Mouse (Mus musculus) forebrain, embryonic 11.5 days (tissue): ENCODE results near the gene Ncapg. TPM values are rescaled to one million over a fixed set of nuclear protein-coding genes. Genes with fewer than 3 reads are reported as not detected.

Source experiments
- ATAC-seq: fragments of 200-750 bp; cut with Nextera tagmentation; replicated peaks from 2 replicates; pipeline ENCODE4 v1.8.0; 2017; ENCODE audit warnings: moderate TSS enrichment; ENCODE audit not compliant: low FRiP score
- DNase-seq: peaks from one replicate; pipeline ENCODE4 v3.0.0-alpha.2; 2017; ENCODE audit warnings: low spot score
- H3K27ac ChIP-seq: fragments of 300-500 bp; sonication (generic); 2 replicates; pipeline ENCODE4 v1.5.1; 2014; ENCODE audit warnings: low read depth, low read length
- H3K27me3 ChIP-seq: fragments of 300-500 bp; sonication (generic); 2 replicates; pipeline ENCODE4 v1.6.1; 2014; ENCODE audit warnings: mild to moderate bottlenecking, low read length, mixed read lengths; ENCODE audit not compliant: control insufficient read depth, insufficient read depth
- H3K36me3 ChIP-seq: fragments of 300-500 bp; sonication (generic); 2 replicates; pipeline ENCODE4 v1.6.1; 2014; ENCODE audit warnings: mild to moderate bottlenecking, low read length, moderate library complexity, mixed read lengths; ENCODE audit not compliant: control insufficient read depth, insufficient read depth
- H3K4me1 ChIP-seq: fragments of 300-500 bp; sonication (generic); replicated peaks from 2 replicates; pipeline ENCODE4 v1.6.1; 2014; ENCODE audit warnings: low read length, mixed read lengths; ENCODE audit not compliant: control insufficient read depth, insufficient read depth
- H3K4me2 ChIP-seq: fragments of 300-500 bp; sonication (generic); 2 replicates; pipeline ENCODE4 v1.6.1; 2014; ENCODE audit warnings: low read depth, mild to moderate bottlenecking, low read length, moderate library complexity, mixed read lengths; ENCODE audit not compliant: severe bottlenecking
- H3K4me3 ChIP-seq: fragments of 300-500 bp; sonication (generic); 2 replicates; pipeline ENCODE4 v1.5.1; 2014; ENCODE audit warnings: low read depth, low read length
- H3K9ac ChIP-seq: fragments of 300-500 bp; sonication (generic); 2 replicates; pipeline ENCODE4 v1.6.1; 2014; ENCODE audit warnings: low read length
- H3K9me3 ChIP-seq: fragments of 300-500 bp; sonication (generic); 2 replicates; pipeline ENCODE4 v1.6.1; 2016; ENCODE audit warnings: low read length, mixed read lengths; ENCODE audit not compliant: control insufficient read depth
- WGBS: fragments of 180-500 bp; shearing (Covaris S2); extraction: QIAGEN DNeasy Blood & Tissue Kit; methylation state at CpG from one replicate; pipeline ENCODE4 v1.1.7; 2014; 5-methylcytosine and 5-hydroxymethylcytosine counted together
- polyA plus RNA-seq: library from polyadenylated mRNA; unstranded; fragments of >200 nt; fragmentation: Nextera tagmentation; extraction: Ambion mirVana; gene quantifications from 2 replicates; pipeline ENCODE4 v1.2.1, GENCODE M21; 2014

Gene Ncapg
- polyA plus RNA-seq, 1 experiment from 2014 or later, result 101 TPM

DNA sequence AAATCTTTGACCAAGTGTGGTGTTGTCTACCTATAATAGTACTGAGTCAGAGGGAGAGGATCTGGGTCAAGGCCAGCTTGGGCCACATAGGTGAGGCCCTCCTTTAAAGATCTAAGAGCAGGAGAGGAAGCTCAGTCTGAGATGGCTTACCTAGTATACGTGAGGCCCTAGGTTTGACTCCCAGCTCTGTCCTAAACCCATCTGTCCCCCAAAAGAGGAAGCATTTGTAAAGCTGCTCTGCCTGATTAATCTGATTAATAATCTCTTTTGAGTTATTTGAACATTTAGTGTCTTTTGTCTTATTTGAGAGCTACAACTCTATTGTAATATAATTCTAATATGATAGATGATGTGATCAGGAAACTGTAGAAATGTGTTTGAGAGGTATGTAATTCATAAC, 13.7 kb downstream of the Ncapg start:
- Histone ChIP-seq H3K4me2 (no peak overlapping the region), H3K27ac (no peak overlapping the region), H3K9me3 (no peaks in the 10 kb centered on the region), H3K4me3 (no peak overlapping the region), H3K9ac (no peak overlapping the region), H3K4me1 (no peaks in the 10 kb centered on the region), H3K27me3 (no peaks in the 10 kb centered on the region), H3K36me3 (peaks cover 2% of the 10 kb centered on the region; the same call in 1 of the 2 replicates)
- DNase-seq (no peak), ATAC-seq (no peak)
- WGBS, result 100% methylated on average over 1 of the region's 1 CpGs

DNA sequence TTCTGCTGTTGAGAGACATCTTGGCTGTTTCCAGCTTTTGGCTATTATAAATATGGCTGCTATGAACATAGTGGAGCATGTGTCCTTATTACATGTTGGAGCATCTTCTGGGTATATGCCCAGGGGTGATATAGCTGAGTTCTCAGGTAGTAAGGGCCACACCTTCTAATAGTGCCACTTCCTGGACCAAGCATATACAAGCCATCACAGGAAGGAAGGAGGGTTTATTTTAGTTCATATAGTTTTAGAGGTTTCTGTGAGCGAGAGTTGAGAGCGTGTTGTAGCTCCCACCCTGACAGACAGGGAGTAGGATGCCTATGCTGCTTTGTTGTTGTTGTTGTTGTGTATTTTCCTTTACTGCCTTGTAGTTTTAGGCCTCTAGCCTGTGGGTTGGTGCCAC, 15.5 kb downstream of the Ncapg start:
- Histone ChIP-seq H3K9me3 (no peaks in the 10 kb centered on the region), H3K27ac (no peak overlapping the region), H3K36me3 (peaks cover 2% of the 10 kb centered on the region; the same call in 1 of the 2 replicates), H3K27me3 (no peaks in the 10 kb centered on the region), H3K4me1 (no peaks in the 10 kb centered on the region), H3K4me2 (no peak overlapping the region), H3K4me3 (no peak overlapping the region), H3K9ac (no peak overlapping the region)
- ATAC-seq, result no peak
- DNase-seq, result no peak
- 94% methylated on average over 2 of the region's 2 CpGs for WGBS

- peaks cover 2% of the 10 kb centered on the region; the same call in 1 of the 2 replicates for H3K36me3 ChIP-seq
Observed at GRCm38 (mm10) chr5:45686223-45686622, 16.5 kb downstream of the Ncapg start.

DNA sequence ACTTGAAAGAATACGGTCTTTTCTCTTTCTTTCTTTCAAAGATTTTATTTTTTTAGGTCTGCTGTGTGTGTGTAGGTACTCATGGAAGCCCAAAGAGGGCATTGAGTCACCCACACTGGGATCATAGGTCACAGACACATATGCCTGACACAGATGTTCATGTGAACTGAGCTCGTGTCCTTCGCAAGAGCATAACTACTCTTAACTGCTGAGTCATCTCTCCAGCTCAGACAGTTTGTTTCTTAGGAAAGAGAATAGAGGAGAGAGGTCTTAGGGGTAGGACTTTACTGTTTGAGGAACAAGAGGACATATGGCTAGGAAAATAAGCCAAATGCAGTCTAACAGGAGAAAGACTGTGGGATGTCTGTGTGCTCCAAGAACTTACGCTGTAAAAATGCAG, 19.4 kb downstream of the Ncapg start:
- Histone ChIP-seq H3K4me1 (no peaks in the 10 kb centered on the region), H3K9me3 (no peaks in the 10 kb centered on the region), H3K27ac (no peak overlapping the region), H3K9ac (no peak overlapping the region), H3K36me3 (no peaks in the 10 kb centered on the region), H3K4me2 (no peak overlapping the region), H3K4me3 (no peak overlapping the region), H3K27me3 (no peaks in the 10 kb centered on the region)
- DNase-seq, result no peak
- 92% methylated on average over 4 of the region's 4 CpGs for WGBS
- ATAC-seq, result no peak

More at GRCm38 (mm10) chr5:45686223-45686622, 16.5 kb downstream of the Ncapg start:
- no peaks in the 10 kb centered on the region for H3K4me1 ChIP-seq
- no peak overlapping the region for H3K27ac ChIP-seq
- H3K9me3 ChIP-seq, result no peaks in the 10 kb centered on the region
- no peak overlapping the region for H3K9ac ChIP-seq
- DNase-seq (no peak), ATAC-seq (no peak)
- WGBS, result 90% methylated on average over 3 of the region's 3 CpGs
- H3K4me3 ChIP-seq, result no peak overlapping the region
- H3K27me3 ChIP-seq, result no peaks in the 10 kb centered on the region
- no peak overlapping the region for H3K4me2 ChIP-seq

DNA sequence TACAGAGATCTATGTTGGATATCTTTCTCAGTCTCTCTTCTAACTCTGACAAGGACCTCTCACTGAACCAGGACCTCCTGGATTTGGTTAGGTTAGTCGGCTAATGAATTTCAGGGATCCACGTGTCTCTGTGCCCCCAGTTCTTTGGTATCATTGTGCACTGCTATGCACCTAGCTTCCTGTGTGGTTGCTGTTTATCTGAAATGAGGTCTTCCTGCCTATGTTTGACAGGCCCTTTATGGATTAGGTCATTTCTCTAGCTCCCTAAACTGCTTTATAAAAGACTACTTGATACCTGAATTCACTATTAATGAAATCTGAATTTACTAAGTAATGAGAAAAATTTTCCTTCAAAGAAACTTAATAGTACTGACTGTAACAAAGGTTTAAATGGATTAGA, 21.1 kb downstream of the Ncapg start:
- ATAC-seq (no peak), DNase-seq (no peak)
- no peak overlapping the region for H3K4me2 ChIP-seq
- no peaks in the 10 kb centered on the region for H3K4me1 ChIP-seq
- no peaks in the 10 kb centered on the region for H3K9me3 ChIP-seq
- WGBS, result 77% methylated on average over 2 of the region's 2 CpGs
- H3K27ac ChIP-seq, result no peak overlapping the region
- no peaks in the 10 kb centered on the region for H3K27me3 ChIP-seq
- H3K4me3 ChIP-seq, result no peak overlapping the region
- no peak overlapping the region for H3K9ac ChIP-seq
- no peaks in the 10 kb centered on the region for H3K36me3 ChIP-seq

GRCm38 (mm10) chr5:45691678-45692077, 22.0 kb downstream of the Ncapg start:
- H3K27me3 ChIP-seq, result no peaks in the 10 kb centered on the region
- H3K4me1 ChIP-seq, result no peaks in the 10 kb centered on the region
- ATAC-seq (no peak), DNase-seq (no peak)
- no peak overlapping the region for H3K27ac ChIP-seq
- no peak overlapping the region for H3K4me3 ChIP-seq
- 93% methylated on average over 6 of the region's 6 CpGs for WGBS
- H3K4me2 ChIP-seq, result no peak overlapping the region
- no peaks in the 10 kb centered on the region for H3K9me3 ChIP-seq
- H3K36me3 ChIP-seq, result no peaks in the 10 kb centered on the region
- no peak overlapping the region for H3K9ac ChIP-seq

DNA sequence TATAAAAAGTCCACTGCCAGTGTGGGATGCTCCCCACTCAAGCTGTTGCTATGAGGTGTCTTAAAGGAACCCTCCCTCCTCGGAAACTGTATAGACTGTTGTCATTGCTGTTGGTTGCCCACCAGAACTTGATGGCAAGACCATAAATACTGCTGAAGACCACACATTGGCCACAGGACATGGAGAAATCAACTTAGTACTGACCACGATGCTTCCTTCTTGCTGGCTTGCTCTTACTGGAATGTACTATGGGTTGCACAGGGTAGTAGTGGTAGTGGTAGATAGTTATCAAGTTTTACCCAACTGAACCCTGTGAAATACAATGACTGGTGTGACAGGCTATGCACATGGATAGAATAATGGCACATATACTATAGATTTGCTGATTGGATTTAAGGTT, 37.1 kb downstream of the Ncapg start:
- H3K36me3 ChIP-seq, result no peaks in the 10 kb centered on the region
- H3K4me3 ChIP-seq, result no peak overlapping the region
- 96% methylated on average over 2 of the region's 2 CpGs for WGBS
- no peak overlapping the region for H3K9ac ChIP-seq
- H3K9me3 ChIP-seq, result no peaks in the 10 kb centered on the region
- no peaks in the 10 kb centered on the region for H3K27me3 ChIP-seq
- H3K4me2 ChIP-seq, result no peak overlapping the region
- DNase-seq, result no peak
- H3K27ac ChIP-seq, result no peak overlapping the region
- ATAC-seq, result no peak
- H3K4me1 ChIP-seq, result no peaks in the 10 kb centered on the region

GRCm38 (mm10) chr5:45709653-45710052, 39.9 kb downstream of the Ncapg start:
- Histone ChIP-seq H3K27me3 (no peaks in the 10 kb centered on the region), H3K9ac (no peak overlapping the region), H3K4me3 (no peak overlapping the region), H3K4me2 (no peak overlapping the region), H3K27ac (no peak overlapping the region), H3K36me3 (no peaks in the 10 kb centered on the region), H3K4me1 (no peaks in the 10 kb centered on the region), H3K9me3 (no peaks in the 10 kb centered on the region)
- no peak for ATAC-seq
- DNase-seq, result no peak
- 97% methylated on average over 2 of the region's 2 CpGs for WGBS

- Histone ChIP-seq H3K9me3 (no peaks in the 10 kb centered on the region), H3K9ac (no peak overlapping the region), H3K27me3 (no peaks in the 10 kb centered on the region), H3K4me2 (no peak overlapping the region), H3K36me3 (no peaks in the 10 kb centered on the region), H3K4me1 (no peaks in the 10 kb centered on the region), H3K27ac (no peak overlapping the region), H3K4me3 (no peak overlapping the region)
- ATAC-seq (no peak), DNase-seq (no peak)
- WGBS, result 94% methylated on average over 6 of the region's 6 CpGs
Observed at GRCm38 (mm10) chr5:45718848-45719488, 49.2 kb downstream of the Ncapg start.
